Mouse (Mus musculus) CH12.LX (cell line): ENCODE results near the gene Gtf3c5. TPM values are rescaled to one million over a fixed set of nuclear protein-coding genes. Genes with fewer than 3 reads are reported as not detected.

Experiments
- DNase-seq: peaks from one replicate; pipeline ENCODE4 v3.0.0-alpha.2; 2013; ENCODE audit errors: extremely low read depth
- H3K27ac ChIP-seq: 2 replicates; pipeline ENCODE4 v1.5.1; 2012; ENCODE audit warnings: low read depth, mild to moderate bottlenecking, control low read depth, moderate library complexity; ENCODE audit not compliant: insufficient read depth
- H3K27me3 ChIP-seq: replicated peaks from 2 replicates; pipeline ENCODE3; 2012; ENCODE audit warnings: inconsistent platforms
- H3K36me3 ChIP-seq, 2 experiments: replicated peaks in 1 of 2; 2 replicates each; pipeline versions ENCODE3 to v1.6.1; 2012; ENCODE audit warnings: inconsistent platforms in 1 of 2, low read length in 1 of 2, mild to moderate bottlenecking in 1 of 2, mixed read lengths in 1 of 2, moderate library complexity in 1 of 2; ENCODE audit not compliant: control insufficient read depth in 1 of 2, insufficient read depth in 1 of 2
- H3K4me1 ChIP-seq, 2 experiments: 2 replicates each; pipeline ENCODE4 v1.6.1; 2012; ENCODE audit warnings: inconsistent platforms in 1 of 2, moderate library complexity in 1 of 2; ENCODE audit not compliant: insufficient read depth in 2 of 2, control insufficient read depth in 1 of 2
- H3K4me2 ChIP-seq: 2 replicates; pipeline ENCODE4 v1.6.1; 2012; ENCODE audit warnings: low read depth, mild to moderate bottlenecking, control low read depth; ENCODE audit not compliant: poor library complexity, insufficient read depth, severe bottlenecking
- H3K4me3 ChIP-seq, 3 experiments: fragments of 150-350 bp in 1 of 3; sonication (generic) in 1 of 3; replicated peaks in 1 of 3; 2 replicates each; pipeline versions ENCODE3 to v1.5.1; 2011 to 2012; ENCODE audit warnings: low read depth in 2 of 3, low read length in 2 of 3, mild to moderate bottlenecking in 2 of 3, moderate library complexity in 2 of 3, control low read depth in 1 of 3, improper control_type of control experiment in 1 of 3, inconsistent platforms in 1 of 3, mixed read lengths in 1 of 3; ENCODE audit not compliant: poor library complexity in 1 of 3
- H3K79me2 ChIP-seq: replicated peaks from 2 replicates; pipeline ENCODE4 v1.6.1; 2012; ENCODE audit warnings: mild to moderate bottlenecking, moderate library complexity; ENCODE audit not compliant: control insufficient read depth, poor library complexity, insufficient read depth, severe bottlenecking; ENCODE audit errors: extremely low read depth
- H3K9ac ChIP-seq: 2 replicates; pipeline ENCODE4 v1.6.1; 2012; ENCODE audit warnings: low read depth, mild to moderate bottlenecking, control low read depth, moderate library complexity; ENCODE audit not compliant: insufficient read depth
- H3K9me3 ChIP-seq: replicated peaks from 2 replicates; pipeline ENCODE3; 2012; ENCODE audit warnings: low read length, inconsistent platforms, mixed read lengths
- BHLHE40 ChIP-seq: IDR thresholded peaks from 2 replicates; pipeline ENCODE4 v1.6.1; 2011; ENCODE audit warnings: mild to moderate bottlenecking, low read depth, low read length, improper control_type of control experiment
- CTCF ChIP-seq, 2 experiments: IDR thresholded peaks in 1 of 2; conservative IDR thresholded peaks in 1 of 2; 2 replicates each; pipeline ENCODE4 v1.5.1; 2011 to 2012; ENCODE audit warnings: low read depth in 2 of 2, low read length in 2 of 2, improper control_type of control experiment in 1 of 2, inconsistent platforms in 1 of 2, mild to moderate bottlenecking in 1 of 2, moderate library complexity in 1 of 2
- EP300 ChIP-seq: IDR thresholded peaks from 2 replicates; pipeline ENCODE4 v1.6.1; 2011; ENCODE audit warnings: low read length, improper control_type of control experiment
- ETS1 ChIP-seq: conservative IDR thresholded peaks from 2 replicates; pipeline ENCODE4 v1.6.1; 2012; ENCODE audit warnings: low read depth, mild to moderate bottlenecking, inconsistent platforms, low read length, improper control_type of control experiment, moderate library complexity
- JUND ChIP-seq: conservative IDR thresholded peaks from 2 replicates; pipeline ENCODE4 v1.6.1; 2011; ENCODE audit warnings: low read depth, low read length, improper control_type of control experiment
- MAZ ChIP-seq: IDR thresholded peaks from 2 replicates; pipeline ENCODE4 v1.6.1; 2012; ENCODE audit warnings: low read depth, mild to moderate bottlenecking, inconsistent platforms, low read length, improper control_type of control experiment, moderate library complexity
- MEF2A ChIP-seq: IDR thresholded peaks from 2 replicates; pipeline ENCODE4 v1.6.1; 2014; ENCODE audit warnings: low read depth, mild to moderate bottlenecking, inconsistent platforms, low read length, improper control_type of control experiment, borderline replicate concordance
- MXI1 ChIP-seq: IDR thresholded peaks from 2 replicates; pipeline ENCODE4 v1.6.1; 2011; ENCODE audit warnings: mild to moderate bottlenecking, low read depth, low read length, improper control_type of control experiment
- POLR2A ChIP-seq: IDR thresholded peaks from 2 replicates; pipeline ENCODE4 v1.6.1; 2011; ENCODE audit warnings: low read depth, mild to moderate bottlenecking, improper control_type of control experiment, low read length
- RAD21 ChIP-seq: IDR thresholded peaks from 2 replicates; pipeline ENCODE4 v1.6.1; 2011; ENCODE audit warnings: low read depth, mild to moderate bottlenecking, low read length, improper control_type of control experiment, moderate library complexity
- SIN3A ChIP-seq: IDR thresholded peaks from 2 replicates; pipeline ENCODE4 v1.6.1; 2012; ENCODE audit warnings: low read length, improper control_type of control experiment, inconsistent platforms
- SMC3 ChIP-seq: IDR thresholded peaks from 2 replicates; pipeline ENCODE4 v1.6.1; 2011; ENCODE audit warnings: low read depth, low read length, improper control_type of control experiment
- TBP ChIP-seq: conservative IDR thresholded peaks from 2 replicates; pipeline ENCODE4 v1.6.1; 2011; ENCODE audit warnings: low read depth, low read length, improper control_type of control experiment
- TCF12 ChIP-seq: IDR thresholded peaks from 2 replicates; pipeline ENCODE4 v1.6.1; 2014; ENCODE audit warnings: low read depth, mild to moderate bottlenecking, inconsistent platforms, low read length, improper control_type of control experiment
- USF2 ChIP-seq: conservative IDR thresholded peaks from 2 replicates; pipeline ENCODE4 v1.6.1; 2011; ENCODE audit warnings: low read depth, low read length, improper control_type of control experiment
- ZC3H11A ChIP-seq: IDR thresholded peaks from 2 replicates; pipeline ENCODE4 v1.6.1; 2012; ENCODE audit warnings: low read depth, mild to moderate bottlenecking, inconsistent platforms, low read length, improper control_type of control experiment
- ZMIZ1 ChIP-seq: IDR thresholded peaks from 2 replicates; pipeline ENCODE4 v1.6.1; 2012; ENCODE audit warnings: low read depth, mild to moderate bottlenecking, inconsistent platforms, low read length, improper control_type of control experiment
- ZNF384 ChIP-seq: IDR thresholded peaks from 2 replicates; pipeline ENCODE4 v1.6.1; 2012; ENCODE audit warnings: low read depth, low read length, improper control_type of control experiment, inconsistent platforms
- dilution Hi-C: fragments of 300-500 bp; cut with MboI; formaldehyde crosslinking; loops from 2 replicates; pipeline ENCODE4 v1.14.3; 2020; ENCODE audit warnings: low sequenced_read_pairs; ENCODE audit not compliant: extremely low pct_unique_long_range_greater_than_20kb, extremely low pct_ligation_motif_present
- in situ Hi-C: fragments of 300-500 bp; cut with MboI; formaldehyde crosslinking; loops from 3 replicates; pipeline ENCODE4 v1.14.3; 2019; ENCODE audit warnings: low sequenced_read_pairs, low pct_ligation_motif_present, low pct_unique_long_range_greater_than_20kb, mixed read lengths
- polyA plus RNA-seq: library from polyadenylated mRNA; unstranded; fragments of >175 nt; gene quantifications from 2 replicates; pipeline ENCODE4 v1.2.1, GENCODE M21; 2012; ENCODE audit warnings: low read depth; ENCODE audit not compliant: insufficient read length
- total RNA-seq, 2 experiments: library from RNA; depleted of rRNA; stranded (reverse); fragments of 300-350 nt in 1 of 2; fragments of >200 nt in 1 of 2; gene quantifications; 2 replicates each; pipeline ENCODE4 v1.2.3; 2012 to 2014

Gene Gtf3c5
- total and polyA plus RNA-seq, 3 experiments, result 8.6 to 27.4 (median 12.5) TPM

DNA sequence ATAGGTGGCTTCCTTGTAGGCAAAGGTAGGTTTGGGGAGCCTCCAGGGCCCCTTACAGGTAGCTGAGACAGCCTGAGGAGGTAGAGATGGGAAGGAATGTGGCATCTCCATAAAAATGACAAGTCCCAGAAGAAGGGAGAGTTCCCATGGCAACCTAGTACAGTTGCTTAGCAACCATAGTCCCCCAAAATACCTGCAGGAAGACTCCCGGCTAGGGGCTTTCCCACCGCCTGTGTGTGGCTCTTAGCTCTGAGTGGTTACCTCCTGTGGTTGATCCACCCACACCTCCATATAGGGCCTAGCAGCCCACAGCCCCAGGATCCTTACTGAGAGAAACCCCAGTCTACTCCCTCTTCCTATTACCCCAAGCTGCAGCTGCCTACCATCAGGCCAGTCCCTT lies 65.3 kb downstream of the Gtf3c5 start:
- Histone ChIP-seq H3K79me2 (no peaks in the 10 kb centered on the region), H3K9me3 (no peaks in the 10 kb centered on the region), H3K4me2 (0 out of 2 replicates have a peak overlapping the region, but pooled peaks have one; percentile 18), H3K27me3 (peaks cover 7% of the 10 kb centered on the region), H3K4me3 (no peak overlapping the region), H3K9ac (no peak overlapping the region), H3K27ac (peak overlapping the region; percentile 49; the same call in 1 of the 2 replicates), H3K4me1 (peaks cover 31 to 66% of the 10 kb centered on the region in 2 experiments), H3K36me3 (peaks cover 0 to 11% of the 10 kb centered on the region in 2 experiments)
- peak; percentile 79 for DNase-seq
- dilution Hi-C loops (no loop called here), in situ Hi-C loops (no loop called here)
- TF ChIP-seq ETS1, result 0 out of 2 replicates have a peak, but pooled peaks have one; percentile 18
- peak; percentile 77 for TF ChIP-seq MXI1
- TF ChIP-seq ZNF384, result no peak
- no peak for TF ChIP-seq ZMIZ1
- no peak for TF ChIP-seq TCF12
- TF ChIP-seq MEF2A, result peak; percentile 52; the same call in 1 of the 2 replicates

GRCm38 (mm10) chr2:28517206-28517909 lies 66.2 kb downstream of the Gtf3c5 start:
- no peak overlapping the region for H3K4me2 ChIP-seq
- H3K27me3 ChIP-seq, result peaks cover 12% of the 10 kb centered on the region
- H3K36me3 ChIP-seq, result peaks cover 0 to 10% of the 10 kb centered on the region in 2 experiments
- no peak overlapping the region for H3K9ac ChIP-seq
- H3K27ac ChIP-seq, result peak overlapping the region; percentile 49
- no peaks in the 10 kb centered on the region for H3K79me2 ChIP-seq
- peak; percentile 95 for DNase-seq
- no peak overlapping the region for H3K4me3 ChIP-seq
- TF ChIP-seq CTCF (conservative IDR thresholded peaks at IDR 0.05 in 1 of 2, IDR thresholded peaks at IDR 0.05 in 1 of 2; ENCODE audit: low read depth in 2 of 2, low read length in 2 of 2), result peak; percentile 96 to 97
- TF ChIP-seq SMC3, result peak; percentile 98
- no peak for TF ChIP-seq JUND
- no peak for TF ChIP-seq TBP
- peak; percentile 24; the same call in 1 of the 2 replicates for TF ChIP-seq TCF12
- 0 out of 2 replicates have a peak, but pooled peaks have one; percentile 33 for TF ChIP-seq BHLHE40
- TF ChIP-seq ZC3H11A, result peak; percentile 83
- no peak for TF ChIP-seq USF2
- peak; percentile 93 for TF ChIP-seq MXI1
- no peak for TF ChIP-seq ZMIZ1
- peak; percentile 43; the same call in 1 of the 2 replicates for TF ChIP-seq MEF2A
- TF ChIP-seq POLR2A, result no peak
- TF ChIP-seq MAZ, result peak; percentile 74; the same call in 1 of the 2 replicates
- TF ChIP-seq EP300, result 0 out of 2 replicates have a peak, but pooled peaks have one; percentile 15
- TF ChIP-seq SIN3A, result peak; percentile 91
- peak; percentile 91 for TF ChIP-seq RAD21
- dilution Hi-C loops (no loop called here), in situ Hi-C loops (no loop called here)
- no peaks in the 10 kb centered on the region for H3K9me3 ChIP-seq
- peaks cover 31 to 67% of the 10 kb centered on the region in 2 experiments for H3K4me1 ChIP-seq

Other genes with a start within 250 kb of the Gtf3c5 start
- not detected in 2 replicates for gene Ppp1r26, start 137.0 kb downstream of the Gtf3c5 start, total RNA-seq (2012; rRNA removed)
- gene Ppp1r26, start 137.0 kb downstream of the Gtf3c5 start, total RNA-seq (2014; rRNA removed), result not detected in 2 replicates
- gene Ppp1r26, start 137.0 kb downstream of the Gtf3c5 start, polyA plus RNA-seq, result 0.27 and 0.77 TPM in 2 replicates
- 0.98 and 1.6 TPM in 2 replicates for gene 1700007K13Rik, start 117.4 kb downstream of the Gtf3c5 start, total RNA-seq (2012; rRNA removed)
- 0.74 TPM in 2 replicates for gene 1700007K13Rik, start 117.4 kb downstream of the Gtf3c5 start, total RNA-seq (2014; rRNA removed)
- gene 1700007K13Rik, start 117.4 kb downstream of the Gtf3c5 start, polyA plus RNA-seq, result 1.3 TPM in 1 of 2 replicates, not detected in the other
- 21.3 and 28.7 TPM in 2 replicates for gene Mrps2, start 115.7 kb downstream of the Gtf3c5 start, total RNA-seq (2012; rRNA removed)
- gene Mrps2, start 115.7 kb downstream of the Gtf3c5 start, total RNA-seq (2014; rRNA removed), result 45.5 and 46.6 TPM in 2 replicates
- gene Mrps2, start 115.7 kb downstream of the Gtf3c5 start, polyA plus RNA-seq, result 73.3 and 78.5 TPM in 2 replicates
- gene Gbgt1, start 86.9 kb downstream of the Gtf3c5 start, total RNA-seq (2012; rRNA removed), result not detected in 2 replicates
- not detected in 2 replicates for gene Gbgt1, start 86.9 kb downstream of the Gtf3c5 start, total RNA-seq (2014; rRNA removed)
- gene Gbgt1, start 86.9 kb downstream of the Gtf3c5 start, polyA plus RNA-seq, result not detected in 2 replicates
- not detected in 2 replicates for gene Gm10134, start 77.7 kb downstream of the Gtf3c5 start, total RNA-seq (2012; rRNA removed)
- not detected in 2 replicates for gene Gm10134, start 77.7 kb downstream of the Gtf3c5 start, total RNA-seq (2014; rRNA removed)
- gene Gm10134, start 77.7 kb downstream of the Gtf3c5 start, polyA plus RNA-seq, result not detected in 2 replicates
- gene Ralgds, start 70.6 kb downstream of the Gtf3c5 start, total RNA-seq (2012; rRNA removed), result 11.0 and 11.4 TPM in 2 replicates
- 4.1 and 4.8 TPM in 2 replicates for gene Ralgds, start 70.6 kb downstream of the Gtf3c5 start, total RNA-seq (2014; rRNA removed)
- 6.6 and 7.4 TPM in 2 replicates for gene Ralgds, start 70.6 kb downstream of the Gtf3c5 start, polyA plus RNA-seq
- not detected in 2 replicates for gene Cel, start 20.3 kb downstream of the Gtf3c5 start, total RNA-seq (2012; rRNA removed)
- not detected in 2 replicates for gene Cel, start 20.3 kb downstream of the Gtf3c5 start, total RNA-seq (2014; rRNA removed)
- not detected in 2 replicates for gene Cel, start 20.3 kb downstream of the Gtf3c5 start, polyA plus RNA-seq
- gene Gfi1b, start 38.2 kb upstream of the Gtf3c5 start, total RNA-seq (2012; rRNA removed), result 0.17 TPM in 1 of 2 replicates, not detected in the other
- 0.27 and 0.87 TPM in 2 replicates for gene Gfi1b, start 38.2 kb upstream of the Gtf3c5 start, total RNA-seq (2014; rRNA removed)
- 0.19 TPM in 1 of 2 replicates, not detected in the other for gene Gfi1b, start 38.2 kb upstream of the Gtf3c5 start, polyA plus RNA-seq
- 8.7 and 9.5 TPM in 2 replicates for gene Tsc1, start 57.5 kb upstream of the Gtf3c5 start, total RNA-seq (2012; rRNA removed)
- gene Tsc1, start 57.5 kb upstream of the Gtf3c5 start, total RNA-seq (2014; rRNA removed), result 7.6 and 8.1 TPM in 2 replicates
- 12.2 and 13.4 TPM in 2 replicates for gene Tsc1, start 57.5 kb upstream of the Gtf3c5 start, polyA plus RNA-seq
- 6.0 and 13.1 TPM in 2 replicates for gene Spaca9, start 116.0 kb upstream of the Gtf3c5 start, total RNA-seq (2012; rRNA removed)
- 8.0 and 9.2 TPM in 2 replicates for gene Spaca9, start 116.0 kb upstream of the Gtf3c5 start, total RNA-seq (2014; rRNA removed)
- 7.4 and 9.8 TPM in 2 replicates for gene Spaca9, start 116.0 kb upstream of the Gtf3c5 start, polyA plus RNA-seq
- gene Ak8, start 116.4 kb upstream of the Gtf3c5 start, total RNA-seq (2012; rRNA removed), result 0.55 and 0.84 TPM in 2 replicates
- 0.58 and 1.1 TPM in 2 replicates for gene Ak8, start 116.4 kb upstream of the Gtf3c5 start, total RNA-seq (2014; rRNA removed)
- 4.9 and 5.3 TPM in 2 replicates for gene Ak8, start 116.4 kb upstream of the Gtf3c5 start, polyA plus RNA-seq